Mouse (Mus musculus) MEL (cell line): ENCODE data around the gene Sept9. TPM values are rescaled to one million over a fixed set of nuclear protein-coding genes. Genes with fewer than 3 reads are reported as not detected.

Source experiments
- DNase-seq: peaks from one replicate; pipeline ENCODE4 v3.0.0; 2011; ENCODE audit warnings: low read depth, low spot score
- H3K27ac ChIP-seq: 2 replicates; pipeline ENCODE4 v1.5.1; 2012; ENCODE audit warnings: low read depth, mild to moderate bottlenecking, control low read depth, low read length, moderate library complexity; ENCODE audit not compliant: control insufficient read depth
- H3K27me3 ChIP-seq, 2 experiments: fragments of 150-350 bp in 1 of 2; sonication (generic) in 1 of 2; 2 replicates each; pipeline ENCODE4 v1.6.1; 2012; ENCODE audit warnings: low read length in 2 of 2, mild to moderate bottlenecking in 2 of 2, improper control_type of control experiment in 1 of 2, moderate library complexity in 1 of 2; ENCODE audit not compliant: insufficient read depth in 2 of 2, control insufficient read depth in 1 of 2
- H3K36me3 ChIP-seq, 2 experiments: 2 replicates each; pipeline ENCODE4 v1.6.1; 2012 to 2014; ENCODE audit warnings: low read length in 2 of 2, improper control_type of control experiment in 1 of 2, inconsistent platforms in 1 of 2, mild to moderate bottlenecking in 1 of 2; ENCODE audit not compliant: insufficient read depth in 2 of 2, control insufficient read depth in 1 of 2
- H3K4me1 ChIP-seq, 2 experiments: fragments of 150-350 bp in 1 of 2; sonication (generic) in 1 of 2; 2 replicates each; pipeline ENCODE4 v1.6.1; 2012; ENCODE audit warnings: low read length in 2 of 2, improper control_type of control experiment in 1 of 2, mild to moderate bottlenecking in 1 of 2; ENCODE audit not compliant: insufficient read depth in 2 of 2, control insufficient read depth in 1 of 2
- H3K4me3 ChIP-seq, 2 experiments: fragments of 150-350 bp in 1 of 2; sonication (generic) in 1 of 2; 2 replicates each; pipeline ENCODE4 v1.5.1; 2012; ENCODE audit warnings: low read depth in 2 of 2, low read length in 2 of 2, mild to moderate bottlenecking in 2 of 2, moderate library complexity in 2 of 2, control low read depth in 1 of 2, improper control_type of control experiment in 1 of 2; ENCODE audit not compliant: control insufficient read depth in 1 of 2, insufficient read depth in 1 of 2
- H3K79me2 ChIP-seq: 2 replicates; pipeline ENCODE4 v1.6.1; 2012; ENCODE audit warnings: mild to moderate bottlenecking, low read length, moderate library complexity; ENCODE audit not compliant: control insufficient read depth, poor library complexity, insufficient read depth
- H3K9ac ChIP-seq: 2 replicates; pipeline ENCODE4 v1.6.1; 2012; ENCODE audit warnings: low read depth, mild to moderate bottlenecking, control low read depth, low read length, moderate library complexity; ENCODE audit not compliant: control insufficient read depth, poor library complexity, severe bottlenecking
- H3K9me3 ChIP-seq: fragments of 150-350 bp; sonication (generic); replicated peaks from 2 replicates; pipeline ENCODE4 v1.6.1; 2012; ENCODE audit warnings: mild to moderate bottlenecking, low read length, improper control_type of control experiment, moderate library complexity; ENCODE audit not compliant: insufficient read depth
- CHD1 ChIP-seq: IDR thresholded peaks from 2 replicates; pipeline ENCODE4 v1.6.1; 2012; ENCODE audit warnings: low read depth, mild to moderate bottlenecking, inconsistent platforms, low read length, improper control_type of control experiment
- EP300 ChIP-seq, 2 experiments: IDR thresholded peaks; 2 replicates each; pipeline ENCODE4 v1.6.1; 2011; ENCODE audit warnings: improper control_type of control experiment in 2 of 2, low read length in 2 of 2, low read depth in 1 of 2, mild to moderate bottlenecking in 1 of 2
- ETS1 ChIP-seq: IDR thresholded peaks from 2 replicates; pipeline ENCODE4 v1.6.1; 2012; ENCODE audit warnings: low read depth, mild to moderate bottlenecking, inconsistent platforms, low read length, improper control_type of control experiment, moderate library complexity
- MAFK ChIP-seq: IDR thresholded peaks from 2 replicates; pipeline ENCODE4 v1.6.1; 2011; ENCODE audit warnings: low read depth, mild to moderate bottlenecking, low read length, improper control_type of control experiment, borderline replicate concordance
- MAX ChIP-seq: IDR thresholded peaks from 2 replicates; pipeline ENCODE4 v1.6.1; 2011; ENCODE audit warnings: low read length, improper control_type of control experiment
- MAZ ChIP-seq: IDR thresholded peaks from 2 replicates; pipeline ENCODE4 v1.6.1; 2012; ENCODE audit warnings: low read depth, mild to moderate bottlenecking, inconsistent platforms, low read length, improper control_type of control experiment
- MXI1 ChIP-seq: IDR thresholded peaks from 2 replicates; pipeline ENCODE4 v1.6.1; 2011; ENCODE audit warnings: mild to moderate bottlenecking, low read depth, low read length, improper control_type of control experiment
- MYC ChIP-seq: IDR thresholded peaks from 2 replicates; pipeline ENCODE4 v1.6.1; 2011; ENCODE audit warnings: low read depth, mild to moderate bottlenecking, low read length, improper control_type of control experiment, moderate library complexity
- NELFE ChIP-seq: IDR thresholded peaks from 2 replicates; pipeline ENCODE4 v1.6.1; 2011; ENCODE audit warnings: low read depth, low read length, improper control_type of control experiment
- NRF1 ChIP-seq: IDR thresholded peaks from 2 replicates; pipeline ENCODE4 v1.6.1; 2014; ENCODE audit warnings: low read depth, mild to moderate bottlenecking, inconsistent platforms, low read length, improper control_type of control experiment, moderate library complexity; ENCODE audit not compliant: poor library complexity, insufficient read depth, severe bottlenecking
- POLR2AphosphoS5 ChIP-seq: IDR thresholded peaks from 2 replicates; pipeline ENCODE4 v1.6.1; 2012; ENCODE audit warnings: low read depth, borderline replicate concordance, mild to moderate bottlenecking, inconsistent platforms, low read length, moderate library complexity, mixed read lengths
- RAD21 ChIP-seq: IDR thresholded peaks from 2 replicates; pipeline ENCODE4 v1.6.1; 2011; ENCODE audit warnings: mild to moderate bottlenecking, low read depth, low read length, improper control_type of control experiment
- RCOR1 ChIP-seq: IDR thresholded peaks from 2 replicates; pipeline ENCODE4 v1.6.1; 2012; ENCODE audit warnings: low read depth, mild to moderate bottlenecking, inconsistent platforms, low read length, improper control_type of control experiment
- SMC3 ChIP-seq: IDR thresholded peaks from 2 replicates; pipeline ENCODE4 v1.6.1; 2011; ENCODE audit warnings: low read depth, low read length, improper control_type of control experiment
- USF2 ChIP-seq, 2 experiments: IDR thresholded peaks; 2 replicates each; pipeline ENCODE4 v1.6.1; 2011 to 2012; ENCODE audit warnings: improper control_type of control experiment in 2 of 2, low read length in 2 of 2, borderline replicate concordance in 1 of 2, inconsistent platforms in 1 of 2, low read depth in 1 of 2, mild to moderate bottlenecking in 1 of 2; ENCODE audit not compliant: insufficient read depth in 1 of 2
- ZMIZ1 ChIP-seq: IDR thresholded peaks from 2 replicates; pipeline ENCODE4 v1.6.1; 2012; ENCODE audit warnings: low read depth, mild to moderate bottlenecking, inconsistent platforms, low read length, improper control_type of control experiment, moderate library complexity
- ZNF384 ChIP-seq: IDR thresholded peaks from 2 replicates; pipeline ENCODE4 v1.6.1; 2012; ENCODE audit warnings: low read depth, mild to moderate bottlenecking, inconsistent platforms, low read length, improper control_type of control experiment
- polyA plus RNA-seq, 2 experiments: library from polyadenylated mRNA; stranded (reverse) in 1 of 2; unstranded in 1 of 2; fragments of >175 nt in 1 of 2; fragments of >200 nt in 1 of 2; gene quantifications; 2 replicates each; pipeline versions ENCODE4 v1.2.1 to v1.2.4; 2012; ENCODE audit warnings: low replicate concordance in 2 of 2, low read depth in 1 of 2; ENCODE audit not compliant: insufficient read length in 2 of 2, insufficient read depth in 1 of 2, missing spikeins in 1 of 2
- total RNA-seq: library from RNA; depleted of rRNA; stranded (reverse); fragments of 300-350 nt; gene quantifications from 2 replicates; pipeline ENCODE4 v1.2.3, GENCODE M21; 2012

The Sept9 gene
- total and polyA plus RNA-seq, 3 experiments: 49.7 to 196 (median 163) TPM

DNA sequence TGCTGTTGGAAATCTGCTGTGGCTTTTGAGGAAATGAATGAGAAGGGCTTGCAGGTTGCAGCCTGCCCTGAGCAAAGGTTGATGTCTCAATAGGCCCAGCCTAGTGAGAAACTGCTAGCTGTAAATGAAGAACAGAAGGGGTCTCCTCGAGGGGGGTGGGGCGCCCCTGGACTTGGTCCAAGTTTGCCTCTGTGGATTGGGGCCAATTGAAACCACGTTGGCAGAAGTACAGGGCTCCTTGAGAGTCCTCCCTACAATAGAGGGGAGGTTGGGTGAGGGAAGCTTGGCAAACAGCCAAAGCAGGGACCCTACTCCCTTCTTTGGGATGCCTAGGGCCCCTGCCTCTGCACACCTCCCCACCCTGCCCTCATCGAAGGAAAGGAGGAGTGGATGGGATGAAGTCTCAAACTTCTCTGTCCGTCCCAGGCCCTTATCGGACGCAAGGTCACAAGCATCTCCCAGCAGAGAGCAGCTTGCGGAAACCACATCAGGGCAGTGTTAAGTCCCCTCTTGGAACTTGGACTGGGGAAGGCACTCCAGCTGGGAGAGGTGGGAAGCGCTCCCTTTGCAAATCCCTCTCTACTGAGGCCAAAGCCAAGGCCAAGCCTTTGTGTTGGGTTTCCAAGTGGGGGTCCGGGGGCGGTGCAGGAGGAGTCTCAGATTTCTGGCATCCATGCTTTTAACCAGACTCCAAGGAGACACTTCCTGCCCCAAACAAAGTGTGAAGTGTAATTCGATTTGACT, 145.7 kb downstream of the Sept9 start:
- H3K4me3 ChIP-seq: no peak overlapping the region
- H3K9ac ChIP-seq: no peak overlapping the region
- no peak for DNase-seq
- H3K27ac ChIP-seq: no peak overlapping the region
- no peak for TF ChIP-seq ETS1
- no peak for TF ChIP-seq USF2 (IDR thresholded peaks at IDR 0.05; ENCODE audit: borderline replicate concordance in 1 of 2, insufficient read depth in 1 of 2, low read depth in 1 of 2, low read length in 2 of 2)
- TF ChIP-seq MAFK: no peak
- no peak for TF ChIP-seq EP300 (IDR thresholded peaks at IDR 0.05; ENCODE audit: low read depth in 1 of 2, low read length in 2 of 2)
- no peak for TF ChIP-seq CHD1
- no peak for TF ChIP-seq RAD21
- TF ChIP-seq NRF1: no peak
- TF ChIP-seq ZNF384: no peak
- no peak for TF ChIP-seq NELFE
- TF ChIP-seq MAX: no peak
- no peak for TF ChIP-seq MAZ
- TF ChIP-seq ZMIZ1: no peak
- TF ChIP-seq RCOR1: no peak
- TF ChIP-seq SMC3: no peak
- no peaks in the 10 kb centered on the region for H3K9me3 ChIP-seq
- H3K4me1 ChIP-seq: peaks cover 2 to 6% of the 10 kb centered on the region in 2 experiments; a peak in 3 of 4 replicates
- H3K79me2 ChIP-seq: peaks cover 15% of the 10 kb centered on the region
- peaks cover 0 to 4% of the 10 kb centered on the region in 2 experiments; a peak in 3 of 4 replicates for H3K36me3 ChIP-seq
- H3K27me3 ChIP-seq: no peaks in the 10 kb centered on the region

- no peak overlapping the region for H3K9ac ChIP-seq
- H3K4me1 ChIP-seq: peaks cover 2 to 6% of the 10 kb centered on the region in 2 experiments; a peak in 3 of 4 replicates
- H3K79me2 ChIP-seq: peaks cover 7% of the 10 kb centered on the region; the same call in 1 of the 2 replicates
- H3K27me3 ChIP-seq: no peaks in the 10 kb centered on the region
- H3K36me3 ChIP-seq: peaks cover 2 to 4% of the 10 kb centered on the region in 2 experiments
- no peak for DNase-seq
- H3K27ac ChIP-seq: no peak overlapping the region
- no peak overlapping the region for H3K4me3 ChIP-seq
- no peak for TF ChIP-seq MYC
- TF ChIP-seq SMC3: no peak
- TF ChIP-seq NRF1: no peak
- TF ChIP-seq MAZ: no peak
- TF ChIP-seq RAD21: no peak
- TF ChIP-seq MXI1: no peak
- no peak for TF ChIP-seq POLR2AphosphoS5
- H3K9me3 ChIP-seq: no peaks in the 10 kb centered on the region
These were observed 147.8 kb downstream of the Sept9 start for GRCm38 (mm10) chr11:117347256-117347655.
